Mouse (Mus musculus) heart, postnatal 0 days (tissue): ENCODE results near the gene Nek4.

Experiments
- CTCF ChIP-seq: IDR thresholded peaks from 2 replicates; pipeline ENCODE4 v1.5.1; 2016; ENCODE audit warnings: antibody characterized with exemption, control low read depth, low read depth
- EP300 ChIP-seq: IDR thresholded peaks from 2 replicates; pipeline ENCODE4 v1.6.1; 2016; ENCODE audit warnings: antibody characterized with exemption, low read depth

- TF ChIP-seq CTCF, result no peak
- TF ChIP-seq EP300, result no peak
Measured at GRCm38 (mm10) chr14:30942254-30942653, 8.9 kb upstream of the Nek4 start.
